Mouse (Mus musculus): Measurements from ENCODE around the gene Fam50a.

- TF ChIP-seq CTCF (IDR thresholded peaks at IDR 0.05; ENCODE audit: low read depth) (no peak), EP300 (IDR thresholded peaks at IDR 0.05; ENCODE audit: low read depth) (no peak)
Measured at GRCm38 (mm10) chrX:74328725-74329161, 15.9 kb downstream of the Fam50a start, which contains the start of gene Plxna3.

All from liver, postnatal 0 days (tissue).